Mouse (Mus musculus) spleen, postnatal 4 days (tissue): Measurements from ENCODE around the gene Ntn3.
A peak's percentile ranks its signal among the peaks of the same experiment; 100 is the strongest.

ENCODE experiments used
- DNase-seq, 2 experiments: peaks; one replicate each; pipeline ENCODE4 v3.0.0; 2022; ENCODE audit warnings: low spot score in 2 of 2

The Ntn3 gene

GRCm38 (mm10) chr17:24211631-24212440 is 2.5 kb upstream of the Ntn3 start:
- DNase-seq = no peak

GRCm38 (mm10) chr17:24210591-24210990 is 1.3 kb upstream of the Ntn3 start:
- no peak for DNase-seq

GRCm38 (mm10) chr17:24209916-24210240 is 547 bp upstream of the Ntn3 start:
- no peak for DNase-seq

- DNase-seq = no peak
Observed at GRCm38 (mm10) chr17:24208641-24209042, 689 bp downstream of the Ntn3 start.

GRCm38 (mm10) chr17:24207768-24208640 is 1.3 kb downstream of the Ntn3 start:
- peak in 1 of 2 experiments; percentile 70 for DNase-seq

GRCm38 (mm10) chr17:24206451-24207351 is 2.6 kb downstream of the Ntn3 start:
- DNase-seq = peak; percentile 79 to 88

- DNase-seq = peak in 1 of 2 experiments; percentile 82
Observed at GRCm38 (mm10) chr17:24205908-24206361, 3.4 kb downstream of the Ntn3 start.

GRCm38 (mm10) chr17:24205284-24205888 is 3.9 kb downstream of the Ntn3 start, which contains the start of gene Tbc1d24:
Tbc1d24 (minus strand) TSS chr17:24205562.
- peak; percentile 90 to 94 for DNase-seq

- DNase-seq = no peak
Observed at GRCm38 (mm10) chr17:24204846-24205245, 4.5 kb downstream of the Ntn3 start.

GRCm38 (mm10) chr17:24203611-24204534 is 5.5 kb downstream of the Ntn3 start:
- DNase-seq = no peak

GRCm38 (mm10) chr17:24203068-24203467 is 6.3 kb downstream of the Ntn3 start:
- DNase-seq = peak; percentile 68 to 73

- DNase-seq = no peak
Observed at GRCm38 (mm10) chr17:24201092-24201491, 8.2 kb downstream of the Ntn3 start.

GRCm38 (mm10) chr17:24199741-24200140 is 9.6 kb downstream of the Ntn3 start:
- DNase-seq = no peak

- no peak for DNase-seq
Observed at GRCm38 (mm10) chr17:24199252-24199651, 10.1 kb downstream of the Ntn3 start.

GRCm38 (mm10) chr17:24197032-24197824 is 12.1 kb downstream of the Ntn3 start:
- DNase-seq = no peak

GRCm38 (mm10) chr17:24195349-24195748 is 14.0 kb downstream of the Ntn3 start:
- DNase-seq = no peak

- DNase-seq = no peak
Observed at GRCm38 (mm10) chr17:24193769-24194168, 15.6 kb downstream of the Ntn3 start.

- no peak for DNase-seq
Observed at GRCm38 (mm10) chr17:24193268-24193667, 16.1 kb downstream of the Ntn3 start.

GRCm38 (mm10) chr17:24192848-24193247 is 16.5 kb downstream of the Ntn3 start:
- no peak for DNase-seq
